Mouse (Mus musculus) CH12.LX (cell line): Measurements from ENCODE around the gene Slc15a3. TPM values are rescaled to one million over a fixed set of nuclear protein-coding genes. Genes with fewer than 3 reads are reported as not detected.

Experiments used
- DNase-seq: peaks from one replicate; pipeline ENCODE4 v3.0.0-alpha.2; 2013; ENCODE audit errors: extremely low read depth
- H3K27ac ChIP-seq: 2 replicates; pipeline ENCODE4 v1.5.1; 2012; ENCODE audit warnings: low read depth, mild to moderate bottlenecking, control low read depth, moderate library complexity; ENCODE audit not compliant: insufficient read depth
- H3K27me3 ChIP-seq: replicated peaks from 2 replicates; pipeline ENCODE3; 2012; ENCODE audit warnings: inconsistent platforms
- H3K36me3 ChIP-seq, 2 experiments: replicated peaks in 1 of 2; 2 replicates each; pipeline versions ENCODE3 to v1.6.1; 2012; ENCODE audit warnings: inconsistent platforms in 1 of 2, low read length in 1 of 2, mild to moderate bottlenecking in 1 of 2, mixed read lengths in 1 of 2, moderate library complexity in 1 of 2; ENCODE audit not compliant: control insufficient read depth in 1 of 2, insufficient read depth in 1 of 2
- H3K4me1 ChIP-seq, 2 experiments: 2 replicates each; pipeline ENCODE4 v1.6.1; 2012; ENCODE audit warnings: inconsistent platforms in 1 of 2, moderate library complexity in 1 of 2; ENCODE audit not compliant: insufficient read depth in 2 of 2, control insufficient read depth in 1 of 2
- H3K4me2 ChIP-seq: 2 replicates; pipeline ENCODE4 v1.6.1; 2012; ENCODE audit warnings: low read depth, mild to moderate bottlenecking, control low read depth; ENCODE audit not compliant: poor library complexity, insufficient read depth, severe bottlenecking
- H3K4me3 ChIP-seq, 3 experiments: fragments of 150-350 bp in 1 of 3; sonication (generic) in 1 of 3; replicated peaks in 1 of 3; 2 replicates each; pipeline versions ENCODE3 to v1.5.1; 2011 to 2012; ENCODE audit warnings: low read depth in 2 of 3, low read length in 2 of 3, mild to moderate bottlenecking in 2 of 3, moderate library complexity in 2 of 3, control low read depth in 1 of 3, improper control_type of control experiment in 1 of 3, inconsistent platforms in 1 of 3, mixed read lengths in 1 of 3; ENCODE audit not compliant: poor library complexity in 1 of 3
- H3K79me2 ChIP-seq: replicated peaks from 2 replicates; pipeline ENCODE4 v1.6.1; 2012; ENCODE audit warnings: mild to moderate bottlenecking, moderate library complexity; ENCODE audit not compliant: control insufficient read depth, poor library complexity, insufficient read depth, severe bottlenecking; ENCODE audit errors: extremely low read depth
- H3K9ac ChIP-seq: 2 replicates; pipeline ENCODE4 v1.6.1; 2012; ENCODE audit warnings: low read depth, mild to moderate bottlenecking, control low read depth, moderate library complexity; ENCODE audit not compliant: insufficient read depth
- H3K9me3 ChIP-seq: replicated peaks from 2 replicates; pipeline ENCODE3; 2012; ENCODE audit warnings: low read length, inconsistent platforms, mixed read lengths
- BHLHE40 ChIP-seq: IDR thresholded peaks from 2 replicates; pipeline ENCODE4 v1.6.1; 2011; ENCODE audit warnings: mild to moderate bottlenecking, low read depth, low read length, improper control_type of control experiment
- CHD1 ChIP-seq: IDR thresholded peaks from 2 replicates; pipeline ENCODE4 v1.6.1; 2012; ENCODE audit warnings: low read depth, low read length, improper control_type of control experiment, inconsistent platforms
- CHD2 ChIP-seq: IDR thresholded peaks from 2 replicates; pipeline ENCODE4 v1.6.1; 2011; ENCODE audit warnings: low read length, improper control_type of control experiment
- CTCF ChIP-seq, 2 experiments: IDR thresholded peaks in 1 of 2; conservative IDR thresholded peaks in 1 of 2; 2 replicates each; pipeline ENCODE4 v1.5.1; 2011 to 2012; ENCODE audit warnings: low read depth in 2 of 2, low read length in 2 of 2, improper control_type of control experiment in 1 of 2, inconsistent platforms in 1 of 2, mild to moderate bottlenecking in 1 of 2, moderate library complexity in 1 of 2
- ELF1 ChIP-seq: IDR thresholded peaks from 2 replicates; pipeline ENCODE4 v1.6.1; 2014; ENCODE audit warnings: low read depth, mild to moderate bottlenecking, inconsistent platforms, low read length, improper control_type of control experiment
- EP300 ChIP-seq: IDR thresholded peaks from 2 replicates; pipeline ENCODE4 v1.6.1; 2011; ENCODE audit warnings: low read length, improper control_type of control experiment
- ETS1 ChIP-seq: conservative IDR thresholded peaks from 2 replicates; pipeline ENCODE4 v1.6.1; 2012; ENCODE audit warnings: low read depth, mild to moderate bottlenecking, inconsistent platforms, low read length, improper control_type of control experiment, moderate library complexity
- GABPA ChIP-seq: IDR thresholded peaks from 2 replicates; pipeline ENCODE4 v1.6.1; 2012; ENCODE audit warnings: low read depth, low read length, improper control_type of control experiment, inconsistent platforms; ENCODE audit not compliant: insufficient replicate concordance
- HCFC1 ChIP-seq: IDR thresholded peaks from 2 replicates; pipeline ENCODE4 v1.6.1; 2012; ENCODE audit warnings: low read depth, mild to moderate bottlenecking, inconsistent platforms, low read length, improper control_type of control experiment
- JUN ChIP-seq: IDR thresholded peaks from 2 replicates; pipeline ENCODE4 v1.6.1; 2011; ENCODE audit warnings: low read depth, mild to moderate bottlenecking, low read length, improper control_type of control experiment, moderate library complexity; ENCODE audit not compliant: insufficient read depth
- MAFK ChIP-seq: IDR thresholded peaks from 2 replicates; pipeline ENCODE4 v1.6.1; 2011; ENCODE audit warnings: low read length, improper control_type of control experiment; ENCODE audit not compliant: insufficient replicate concordance
- MAX ChIP-seq: IDR thresholded peaks from 2 replicates; pipeline ENCODE4 v1.6.1; 2011; ENCODE audit warnings: low read length, improper control_type of control experiment
- MEF2A ChIP-seq: IDR thresholded peaks from 2 replicates; pipeline ENCODE4 v1.6.1; 2014; ENCODE audit warnings: low read depth, mild to moderate bottlenecking, inconsistent platforms, low read length, improper control_type of control experiment, borderline replicate concordance
- MXI1 ChIP-seq: IDR thresholded peaks from 2 replicates; pipeline ENCODE4 v1.6.1; 2011; ENCODE audit warnings: mild to moderate bottlenecking, low read depth, low read length, improper control_type of control experiment
- MYC ChIP-seq: IDR thresholded peaks from 2 replicates; pipeline ENCODE4 v1.6.1; 2011; ENCODE audit warnings: low read depth, mild to moderate bottlenecking, improper control_type of control experiment, low read length
- NRF1 ChIP-seq: IDR thresholded peaks from 2 replicates; pipeline ENCODE4 v1.6.1; 2014; ENCODE audit warnings: low read depth, mild to moderate bottlenecking, inconsistent platforms, low read length, improper control_type of control experiment, moderate library complexity
- PAX5 ChIP-seq: IDR thresholded peaks from 2 replicates; pipeline ENCODE4 v1.6.1; 2012; ENCODE audit warnings: low read length, inconsistent platforms, mixed read lengths
- POLR2A ChIP-seq: IDR thresholded peaks from 2 replicates; pipeline ENCODE4 v1.6.1; 2011; ENCODE audit warnings: low read depth, mild to moderate bottlenecking, improper control_type of control experiment, low read length
- POLR2AphosphoS2 ChIP-seq: IDR thresholded peaks from 2 replicates; pipeline ENCODE4 v1.6.1; 2011; ENCODE audit warnings: low read depth, low read length, improper control_type of control experiment
- RAD21 ChIP-seq: IDR thresholded peaks from 2 replicates; pipeline ENCODE4 v1.6.1; 2011; ENCODE audit warnings: low read depth, mild to moderate bottlenecking, low read length, improper control_type of control experiment, moderate library complexity
- SIN3A ChIP-seq: IDR thresholded peaks from 2 replicates; pipeline ENCODE4 v1.6.1; 2012; ENCODE audit warnings: low read length, improper control_type of control experiment, inconsistent platforms
- TBP ChIP-seq: conservative IDR thresholded peaks from 2 replicates; pipeline ENCODE4 v1.6.1; 2011; ENCODE audit warnings: low read depth, low read length, improper control_type of control experiment
- TCF12 ChIP-seq: IDR thresholded peaks from 2 replicates; pipeline ENCODE4 v1.6.1; 2014; ENCODE audit warnings: low read depth, mild to moderate bottlenecking, inconsistent platforms, low read length, improper control_type of control experiment
- UBTF ChIP-seq: IDR thresholded peaks from 2 replicates; pipeline ENCODE4 v1.6.1; 2012; ENCODE audit warnings: low read depth, mild to moderate bottlenecking, inconsistent platforms, low read length, improper control_type of control experiment, moderate library complexity
- USF1 ChIP-seq: IDR thresholded peaks from 2 replicates; pipeline ENCODE4 v1.6.1; 2014; ENCODE audit warnings: low read depth, mild to moderate bottlenecking, inconsistent platforms, low read length, improper control_type of control experiment
- USF2 ChIP-seq: conservative IDR thresholded peaks from 2 replicates; pipeline ENCODE4 v1.6.1; 2011; ENCODE audit warnings: low read depth, low read length, improper control_type of control experiment
- ZC3H11A ChIP-seq: IDR thresholded peaks from 2 replicates; pipeline ENCODE4 v1.6.1; 2012; ENCODE audit warnings: low read depth, mild to moderate bottlenecking, inconsistent platforms, low read length, improper control_type of control experiment
- ZKSCAN1 ChIP-seq: IDR thresholded peaks from 2 replicates; pipeline ENCODE4 v1.6.1; 2012; ENCODE audit warnings: low read depth, inconsistent platforms, low read length, improper control_type of control experiment, borderline replicate concordance
- ZMIZ1 ChIP-seq: IDR thresholded peaks from 2 replicates; pipeline ENCODE4 v1.6.1; 2012; ENCODE audit warnings: low read depth, mild to moderate bottlenecking, inconsistent platforms, low read length, improper control_type of control experiment
- ZNF384 ChIP-seq: IDR thresholded peaks from 2 replicates; pipeline ENCODE4 v1.6.1; 2012; ENCODE audit warnings: low read depth, low read length, improper control_type of control experiment, inconsistent platforms
- dilution Hi-C: fragments of 300-500 bp; cut with MboI; formaldehyde crosslinking; loops from 2 replicates; pipeline ENCODE4 v1.14.3; 2020; ENCODE audit warnings: low sequenced_read_pairs; ENCODE audit not compliant: extremely low pct_unique_long_range_greater_than_20kb, extremely low pct_ligation_motif_present
- in situ Hi-C: fragments of 300-500 bp; cut with MboI; formaldehyde crosslinking; loops from 3 replicates; pipeline ENCODE4 v1.14.3; 2019; ENCODE audit warnings: low sequenced_read_pairs, low pct_ligation_motif_present, low pct_unique_long_range_greater_than_20kb, mixed read lengths
- polyA plus RNA-seq: library from polyadenylated mRNA; unstranded; fragments of >175 nt; gene quantifications from 2 replicates; pipeline ENCODE4 v1.2.1, GENCODE M21; 2012; ENCODE audit warnings: low read depth; ENCODE audit not compliant: insufficient read length
- total RNA-seq, 2 experiments: library from RNA; depleted of rRNA; stranded (reverse); fragments of 300-350 nt in 1 of 2; fragments of >200 nt in 1 of 2; gene quantifications; 2 replicates each; pipeline ENCODE4 v1.2.3; 2012 to 2014

The Slc15a3 gene
- total and polyA plus RNA-seq, 3 experiments, result 84.5 to 219 (median 94.3) TPM

DNA sequence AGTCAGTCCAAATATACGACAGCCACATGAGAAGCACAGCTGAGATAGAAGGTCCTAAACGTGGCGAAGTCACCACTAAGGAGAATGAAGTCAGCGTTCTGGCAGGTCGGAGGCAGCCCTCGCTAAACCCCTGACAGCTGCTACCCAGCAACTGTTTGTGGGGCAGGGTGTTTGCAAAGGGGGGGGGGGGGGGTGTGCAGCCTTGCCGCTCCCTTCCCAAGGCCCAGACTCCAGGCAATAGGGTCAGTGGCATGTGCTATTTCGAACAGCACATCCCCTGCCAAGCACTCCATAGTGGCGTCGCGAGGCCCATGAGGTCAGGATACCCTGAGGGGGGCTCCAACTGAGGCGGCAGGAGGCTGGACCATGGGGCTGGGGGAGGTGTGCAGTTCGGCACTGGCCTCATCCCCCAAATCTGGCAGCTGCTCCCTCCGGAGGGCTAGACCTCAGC lies 41.5 kb downstream of the Slc15a3 start:
- H3K27me3 ChIP-seq, result no peaks in the 10 kb centered on the region
- H3K4me3 ChIP-seq, result peak overlapping the region; percentile 66 to 80 (median 76)
- peaks cover 6 to 34% of the 10 kb centered on the region in 2 experiments for H3K4me1 ChIP-seq
- H3K4me2 ChIP-seq, result peak overlapping the region; percentile 73
- dilution Hi-C loops (no loop called here), in situ Hi-C loops (no loop called here)
- peak overlapping the region; percentile 77 for H3K9ac ChIP-seq
- H3K9me3 ChIP-seq, result peaks cover 3% of the 10 kb centered on the region
- peak overlapping the region; percentile 50 for H3K27ac ChIP-seq
- TF ChIP-seq BHLHE40 (peak; percentile 61; the same call in 1 of the 2 replicates), CHD2 (no peak), SIN3A (peak; percentile 15; the same call in 1 of the 2 replicates), MYC (no peak), ZC3H11A (no peak), ETS1 (peak; percentile 53; the same call in 1 of the 2 replicates)
- DNase-seq, result no peak
- peaks cover 8% of the 10 kb centered on the region; the same call in 1 of the 2 replicates for H3K79me2 ChIP-seq
- peaks cover 6 to 26% of the 10 kb centered on the region in 2 experiments for H3K36me3 ChIP-seq

DNA sequence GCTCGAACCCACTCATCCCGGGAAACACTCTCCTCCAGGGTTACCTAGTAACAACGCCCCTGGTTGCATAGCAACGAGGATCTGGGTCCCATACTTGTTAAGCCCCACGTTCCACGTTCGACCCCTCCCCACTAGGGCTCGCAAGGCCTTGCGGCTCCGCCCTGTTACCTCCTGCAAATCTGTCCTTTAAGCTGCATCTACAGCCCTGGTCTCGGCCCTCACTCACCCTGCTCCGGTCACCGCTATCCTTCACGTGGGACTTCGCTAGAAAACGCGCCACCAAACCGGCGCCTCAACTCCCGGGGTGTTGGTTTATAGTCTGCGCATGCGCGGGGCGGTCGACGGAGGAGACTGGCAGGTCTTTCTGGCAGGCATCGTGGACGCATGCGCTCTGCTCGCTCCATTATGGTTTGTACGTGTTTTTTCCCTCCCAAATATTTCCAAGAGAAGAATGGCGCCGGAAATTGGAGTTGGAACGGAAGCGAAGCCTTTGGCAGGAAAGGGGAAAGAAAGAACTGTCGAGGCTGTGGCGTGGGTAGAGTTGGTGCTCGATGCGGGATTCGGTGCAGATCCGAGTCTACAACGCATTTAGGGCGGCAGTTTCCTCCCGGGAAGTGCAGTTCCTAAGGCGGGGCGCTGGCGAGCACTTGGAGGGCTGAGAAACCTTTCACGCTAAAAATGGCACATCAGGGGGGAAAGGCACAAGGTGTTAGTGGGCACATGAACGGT lies 42.1 kb downstream of the Slc15a3 start, which contains the start of gene Tmem109:
Tmem109 (minus strand) TSS at position 576 of the 729 bp plus-strand sequence.
- peak within 1 kb of the TSS; percentile 77 for H3K9ac ChIP-seq
- peak within 1 kb of the TSS; percentile 92 for H3K4me2 ChIP-seq
- H3K9me3 ChIP-seq, result peaks cover 3% of the 10 kb centered on the region
- dilution Hi-C loops (no loop called here), in situ Hi-C loops (no loop called here)
- peak; percentile 96 for DNase-seq
- H3K4me1 ChIP-seq, result peaks cover 6 to 34% of the 10 kb centered on the region in 2 experiments
- peak within 1 kb of the TSS; percentile 66 to 80 (median 76) for H3K4me3 ChIP-seq
- H3K27ac ChIP-seq, result peak within 1 kb of the TSS; percentile 50
- H3K27me3 ChIP-seq, result no peaks in the 10 kb centered on the region
- H3K36me3 ChIP-seq, result peaks cover 6 to 23% of the 10 kb centered on the region in 2 experiments
- H3K79me2 ChIP-seq, result peaks cover 8% of the 10 kb centered on the region; the same call in 1 of the 2 replicates
- TF ChIP-seq MEF2A, result peak; percentile 41; the same call in 1 of the 2 replicates
- TF ChIP-seq TCF12, result peak; percentile 41; the same call in 1 of the 2 replicates
- peak; percentile 22; the same call in 1 of the 2 replicates for TF ChIP-seq ZMIZ1
- no peak for TF ChIP-seq JUN
- TF ChIP-seq UBTF, result no peak
- no peak for TF ChIP-seq CHD1
- TF ChIP-seq HCFC1, result peak; percentile 51
- TF ChIP-seq SIN3A, result peak; percentile 40; the same call in 1 of the 2 replicates
- TF ChIP-seq USF2, result no peak
- no peak for TF ChIP-seq EP300
- TF ChIP-seq PAX5, result no peak
- TF ChIP-seq ZKSCAN1, result no peak
- TF ChIP-seq RAD21, result no peak
- TF ChIP-seq POLR2AphosphoS2, result peak; percentile 50; the same call in 1 of the 2 replicates
- peak; percentile 72 for TF ChIP-seq POLR2A
- TF ChIP-seq MYC, result no peak
- TF ChIP-seq BHLHE40, result peak; percentile 25; the same call in 1 of the 2 replicates
- TF ChIP-seq MXI1, result peak; percentile 94
- no peak for TF ChIP-seq GABPA
- TF ChIP-seq TBP, result 0 out of 2 replicates have a peak, but pooled peaks have one; percentile 16
- TF ChIP-seq MAX, result peak; percentile 83
- TF ChIP-seq NRF1, result peak; percentile 98
- TF ChIP-seq ZNF384, result no peak
- TF ChIP-seq CHD2, result peak; percentile 35; the same call in 1 of the 2 replicates
- peak; percentile 56; the same call in 1 of the 2 replicates for TF ChIP-seq ELF1
- no peak for TF ChIP-seq MAFK
- TF ChIP-seq CTCF (conservative IDR thresholded peaks at IDR 0.05 in 1 of 2, IDR thresholded peaks at IDR 0.05 in 1 of 2; ENCODE audit: low read depth in 2 of 2, low read length in 2 of 2), result peak in 1 of 2 experiments; percentile 56; a peak in 2 of 4 replicates
- TF ChIP-seq USF1, result no peak; the same call in 1 of the 2 replicates
